Mouse (Mus musculus) embryonic facial prominence, embryonic 15.5 days (tissue): ENCODE data around the gene Fam71e1. TPM values are rescaled to one million over a fixed set of nuclear protein-coding genes. Genes with fewer than 3 reads are reported as not detected.

Experiments
- ATAC-seq: fragments of 200-750 bp; cut with Nextera tagmentation; 2 replicates; pipeline ENCODE4 v1.8.0; 2017; ENCODE audit warnings: low read depth, moderate TSS enrichment; ENCODE audit not compliant: insufficient number of reproducible peaks, low FRiP score, low TSS enrichment
- H3K27ac ChIP-seq: fragments of 300-500 bp; sonication (generic); replicated peaks from 2 replicates; pipeline ENCODE4 v1.5.1; 2015; ENCODE audit warnings: mild to moderate bottlenecking, inconsistent platforms
- H3K27me3 ChIP-seq: fragments of 300-500 bp; sonication (generic); 2 replicates; pipeline ENCODE4 v1.6.1; 2015; ENCODE audit warnings: inconsistent platforms
- H3K36me3 ChIP-seq: fragments of 300-500 bp; sonication (generic); 2 replicates; pipeline ENCODE4 v1.6.1; 2015; ENCODE audit warnings: mild to moderate bottlenecking, inconsistent platforms
- H3K4me1 ChIP-seq: fragments of 300-500 bp; sonication (generic); 2 replicates; pipeline ENCODE4 v1.6.1; 2015; ENCODE audit warnings: inconsistent platforms
- H3K4me2 ChIP-seq: fragments of 300-500 bp; sonication (generic); replicated peaks from 2 replicates; pipeline ENCODE4 v1.6.1; 2015; ENCODE audit warnings: mild to moderate bottlenecking, inconsistent platforms
- H3K4me3 ChIP-seq: fragments of 300-500 bp; sonication (generic); replicated peaks from 2 replicates; pipeline ENCODE4 v1.5.1; 2015; ENCODE audit warnings: mild to moderate bottlenecking, inconsistent platforms
- H3K9ac ChIP-seq: fragments of 300-500 bp; sonication (generic); 2 replicates; pipeline ENCODE4 v1.6.1; 2015; ENCODE audit warnings: inconsistent platforms
- H3K9me3 ChIP-seq: fragments of 300-500 bp; sonication (generic); replicated peaks from 2 replicates; pipeline ENCODE4 v1.6.1; 2016; ENCODE audit warnings: inconsistent platforms
- WGBS: fragments of 180-500 bp; shearing (Covaris S2); methylation state at CpG from one replicate; pipeline ENCODE4 v1.1.7; 2015; 5-methylcytosine and 5-hydroxymethylcytosine counted together
- polyA plus RNA-seq: library from polyadenylated mRNA; unstranded; fragments of >200 nt; fragmentation: Nextera tagmentation; extraction: Ambion mirVana; gene quantifications from 2 replicates; pipeline ENCODE4 v1.2.1, GENCODE M21; 2015

The Fam71e1 gene
- polyA plus RNA-seq, 1 experiment from 2014 or later = 14.7 TPM

GRCm38 (mm10) chr7:44531207-44531606 is 34.8 kb downstream of the Fam71e1 start:
- 58% methylated on average over 5 of the region's 5 CpGs for WGBS
- no peak overlapping the region for H3K9ac ChIP-seq

GRCm38 (mm10) chr7:44531946-44532732 is 35.8 kb downstream of the Fam71e1 start, which contains the start of gene Spib:
Gene Spib (minus strand): TSS chr7:44532071.
- no peak within 1 kb of the TSS for H3K4me3 ChIP-seq
- no peak within 1 kb of the TSS for H3K27ac ChIP-seq
- no peaks in the 10 kb centered on the region for H3K9me3 ChIP-seq
- WGBS = 70% methylated on average over 4 of the region's 4 CpGs
- H3K27me3 ChIP-seq = peaks cover 16% of the 10 kb centered on the region
- peaks cover 40% of the 10 kb centered on the region for H3K36me3 ChIP-seq
- H3K4me2 ChIP-seq = no peak within 1 kb of the TSS
- no peak within 1 kb of the TSS for H3K9ac ChIP-seq
- peaks cover 17% of the 10 kb centered on the region; the same call in 1 of the 2 replicates for H3K4me1 ChIP-seq
- no peak for ATAC-seq

More at GRCm38 (mm10) chr7:44531207-44531606, 34.8 kb downstream of the Fam71e1 start:
- no peaks in the 10 kb centered on the region for H3K9me3 ChIP-seq
- peaks cover 31% of the 10 kb centered on the region for H3K36me3 ChIP-seq
- no peak overlapping the region for H3K27ac ChIP-seq
- ATAC-seq = no peak
- H3K4me1 ChIP-seq = peaks cover 17% of the 10 kb centered on the region; the same call in 1 of the 2 replicates
- no peak overlapping the region for H3K4me2 ChIP-seq
- peaks cover 18% of the 10 kb centered on the region for H3K27me3 ChIP-seq
- H3K4me3 ChIP-seq = no peak overlapping the region

- WGBS = 78% methylated on average over 29 of the region's 29 CpGs
- Histone ChIP-seq H3K27ac (no peak overlapping the region), H3K36me3 (peaks cover 50% of the 10 kb centered on the region), H3K27me3 (peaks cover 14% of the 10 kb centered on the region), H3K4me1 (peaks cover 12% of the 10 kb centered on the region; the same call in 1 of the 2 replicates), H3K9ac (no peak overlapping the region), H3K4me2 (no peak overlapping the region), H3K4me3 (no peak overlapping the region), H3K9me3 (no peaks in the 10 kb centered on the region)
- ATAC-seq = no peak
Observed at GRCm38 (mm10) chr7:44532918-44533745, 36.8 kb downstream of the Fam71e1 start.

- Histone ChIP-seq H3K36me3 (peaks cover 56% of the 10 kb centered on the region), H3K9me3 (no peaks in the 10 kb centered on the region), H3K4me2 (no peak overlapping the region)
Observed at GRCm38 (mm10) chr7:44533746-44534045, 37.3 kb downstream of the Fam71e1 start.

DNA sequence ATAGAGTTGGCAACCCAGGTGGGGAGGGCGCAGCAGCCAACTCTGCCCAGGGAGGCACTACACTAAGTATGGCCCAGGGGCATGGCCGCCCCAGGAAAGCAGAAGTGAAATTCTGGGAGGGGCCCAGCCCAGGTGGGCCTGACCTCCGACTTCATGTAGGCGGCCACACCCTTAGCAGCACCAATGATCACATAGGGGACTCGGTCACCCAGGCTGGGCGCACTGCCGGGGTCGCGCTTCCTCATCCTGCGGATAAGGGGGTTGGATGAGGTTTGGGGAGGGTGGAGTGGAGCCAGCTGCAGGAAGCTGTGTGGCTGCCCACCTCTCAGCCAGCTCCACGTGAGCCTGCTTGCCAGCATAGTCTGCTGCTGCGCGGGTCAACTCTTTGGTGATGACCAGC is 37.9 kb downstream of the Fam71e1 start:
- Histone ChIP-seq H3K27me3 (peaks cover 6% of the 10 kb centered on the region), H3K36me3 (peaks cover 61% of the 10 kb centered on the region), H3K9ac (no peak overlapping the region), H3K4me1 (peaks cover 9% of the 10 kb centered on the region; the same call in 1 of the 2 replicates), H3K4me2 (no peak overlapping the region), H3K4me3 (no peak overlapping the region), H3K27ac (no peak overlapping the region), H3K9me3 (no peaks in the 10 kb centered on the region)
- ATAC-seq = no peak
- WGBS = 86% methylated on average over 13 of the region's 13 CpGs

More at GRCm38 (mm10) chr7:44533746-44534045, 37.3 kb downstream of the Fam71e1 start:
- Histone ChIP-seq H3K9ac (no peak overlapping the region), H3K4me1 (peaks cover 9% of the 10 kb centered on the region; the same call in 1 of the 2 replicates), H3K4me3 (no peak overlapping the region), H3K27ac (no peak overlapping the region), H3K27me3 (peaks cover 12% of the 10 kb centered on the region)
- no peak for ATAC-seq
- WGBS = 76% methylated on average over 12 of the region's 12 CpGs

DNA sequence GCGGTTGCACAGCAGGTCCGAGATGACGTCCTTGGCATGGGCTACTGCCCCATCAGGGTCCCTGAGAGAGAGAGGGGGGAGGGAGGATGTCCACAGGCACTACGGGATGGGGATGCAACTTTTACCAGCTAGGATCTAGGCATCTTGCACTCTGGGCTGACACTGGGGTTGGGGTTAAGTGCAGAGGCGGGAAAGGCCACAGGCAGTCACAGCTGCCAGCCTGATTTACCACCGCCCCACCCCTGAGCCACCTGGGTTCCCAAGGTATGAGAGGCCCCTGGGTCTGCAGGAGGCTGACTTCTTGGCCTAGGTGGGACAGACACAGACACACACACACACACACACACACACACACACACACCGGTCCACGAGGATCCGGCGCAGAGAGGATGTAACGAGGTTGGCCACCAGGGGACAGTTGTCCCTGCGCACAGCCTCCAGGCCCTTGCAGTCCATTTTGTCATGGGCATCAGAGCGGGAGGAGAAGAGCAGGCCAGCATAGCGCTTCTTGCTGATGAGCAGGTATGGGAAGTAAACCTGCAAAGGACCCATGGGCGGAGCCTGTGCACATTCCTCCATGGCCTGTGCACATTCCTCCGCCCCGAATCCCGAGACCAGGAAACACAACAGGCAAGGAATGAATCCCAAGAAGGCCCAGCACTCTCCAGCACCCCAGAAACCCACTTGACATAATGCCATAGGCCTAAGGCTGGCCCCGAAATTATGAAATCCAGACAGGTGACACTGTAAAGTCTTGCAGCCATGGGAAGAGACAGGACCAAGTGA is 38.5 kb downstream of the Fam71e1 start:
- H3K4me1 ChIP-seq = peaks cover 9% of the 10 kb centered on the region; the same call in 1 of the 2 replicates
- ATAC-seq = no peak
- H3K4me3 ChIP-seq = no peak overlapping the region
- no peak overlapping the region for H3K27ac ChIP-seq
- no peak overlapping the region for H3K9ac ChIP-seq
- 82% methylated on average over 19 of the region's 19 CpGs for WGBS
- H3K4me2 ChIP-seq = no peak overlapping the region
- H3K27me3 ChIP-seq = peaks cover under 1% of the 10 kb centered on the region; the same call in 1 of the 2 replicates
- H3K36me3 ChIP-seq = peaks cover 67% of the 10 kb centered on the region
- H3K9me3 ChIP-seq = no peaks in the 10 kb centered on the region

- H3K27ac ChIP-seq = no peak overlapping the region
- no peak overlapping the region for H3K4me3 ChIP-seq
- no peak overlapping the region for H3K4me2 ChIP-seq
- whole genome bisulfite sequencing = 92% methylated on average over 27 of the region's 27 CpGs
- no peak overlapping the region for H3K9ac ChIP-seq
- no peak for ATAC-seq
- no peaks in the 10 kb centered on the region for H3K27me3 ChIP-seq
- no peaks in the 10 kb centered on the region for H3K9me3 ChIP-seq
- H3K36me3 ChIP-seq = peaks cover 77% of the 10 kb centered on the region
- peaks cover 9% of the 10 kb centered on the region; the same call in 1 of the 2 replicates for H3K4me1 ChIP-seq
Observed at GRCm38 (mm10) chr7:44535657-44536589, 39.5 kb downstream of the Fam71e1 start.

DNA sequence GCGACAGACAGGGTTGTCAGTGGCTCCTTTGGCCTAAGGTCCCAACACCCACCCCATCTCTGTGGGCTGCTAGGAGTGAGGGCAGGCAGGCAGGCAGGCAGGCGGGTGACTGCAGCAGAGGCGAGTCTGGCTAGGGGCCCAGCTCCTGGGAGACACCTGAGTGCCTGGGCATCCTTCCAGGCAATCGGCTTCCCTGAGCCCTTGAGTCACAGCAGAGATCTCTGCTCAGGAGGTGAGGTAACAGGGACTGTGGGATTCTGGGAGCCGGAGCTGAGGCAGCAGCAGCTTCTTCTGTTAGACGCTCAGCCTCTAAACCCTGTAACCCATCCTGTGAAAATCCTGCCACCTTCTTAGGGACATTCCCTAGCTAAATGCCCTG is 40.2 kb downstream of the Fam71e1 start:
- 84% methylated on average over 6 of the region's 6 CpGs for WGBS
- H3K4me1 ChIP-seq = peaks cover 9% of the 10 kb centered on the region; the same call in 1 of the 2 replicates
- no peak for ATAC-seq
- H3K36me3 ChIP-seq = peaks cover 84% of the 10 kb centered on the region
- no peak overlapping the region for H3K9ac ChIP-seq
- no peak overlapping the region for H3K4me2 ChIP-seq
- H3K27ac ChIP-seq = no peak overlapping the region
- H3K27me3 ChIP-seq = no peaks in the 10 kb centered on the region
- no peak overlapping the region for H3K4me3 ChIP-seq
- no peaks in the 10 kb centered on the region for H3K9me3 ChIP-seq

DNA sequence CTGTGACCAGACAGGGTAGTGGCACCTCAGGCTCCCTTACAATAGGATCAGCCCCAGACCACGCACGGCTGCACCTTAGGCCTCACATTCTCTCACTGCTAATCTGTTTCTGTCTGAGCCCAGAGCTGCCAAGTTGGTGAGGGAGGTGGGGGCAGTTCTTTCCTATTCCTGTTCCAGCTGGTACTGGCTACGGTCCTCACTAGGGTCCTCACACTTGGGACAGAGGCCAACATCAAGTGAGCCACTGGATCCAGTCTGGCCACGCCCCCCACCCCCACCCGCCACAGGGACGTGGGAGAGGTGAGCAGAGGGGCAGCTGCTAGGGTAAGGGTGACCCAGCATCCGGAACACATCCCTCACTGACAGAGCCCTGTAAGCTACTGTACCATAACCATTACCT is 40.6 kb downstream of the Fam71e1 start:
- ATAC-seq = no peak
- H3K9me3 ChIP-seq = no peaks in the 10 kb centered on the region
- no peak overlapping the region for H3K4me3 ChIP-seq
- H3K4me2 ChIP-seq = no peak overlapping the region
- H3K27ac ChIP-seq = no peak overlapping the region
- whole genome bisulfite sequencing = 82% methylated on average over 7 of the region's 7 CpGs
- peaks cover 88% of the 10 kb centered on the region for H3K36me3 ChIP-seq
- H3K9ac ChIP-seq = no peak overlapping the region
- H3K27me3 ChIP-seq = no peaks in the 10 kb centered on the region
- peaks cover 5% of the 10 kb centered on the region; the same call in 1 of the 2 replicates for H3K4me1 ChIP-seq

DNA sequence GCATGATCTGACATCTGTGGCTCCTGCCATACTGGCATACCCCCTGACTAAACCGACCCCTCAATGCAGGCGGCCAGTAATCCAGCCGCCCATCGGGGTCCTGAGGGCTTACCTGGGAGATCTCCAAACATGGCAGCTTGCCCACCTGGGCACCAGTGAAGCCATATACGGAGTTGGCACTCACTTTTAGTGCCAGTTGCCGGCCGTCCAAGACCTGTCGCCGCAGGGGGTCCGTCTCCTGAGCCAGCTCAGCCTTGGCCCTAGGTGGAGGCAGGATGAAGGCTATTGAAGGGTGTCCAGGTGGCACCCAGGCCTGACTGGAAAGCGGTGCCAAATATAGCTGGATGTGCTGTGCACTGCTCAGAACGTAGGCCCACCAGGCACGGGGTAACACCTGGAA is 41.1 kb downstream of the Fam71e1 start:
- Histone ChIP-seq H3K36me3 (peaks cover 93% of the 10 kb centered on the region), H3K27ac (no peak overlapping the region), H3K27me3 (no peaks in the 10 kb centered on the region), H3K4me3 (no peak overlapping the region), H3K9me3 (no peaks in the 10 kb centered on the region), H3K4me1 (0 out of 2 replicates have a peak, but pooled peaks cover 5% of the 10 kb centered on the region), H3K4me2 (no peak overlapping the region), H3K9ac (no peak overlapping the region)
- 91% methylated on average over 13 of the region's 13 CpGs for WGBS
- no peak for ATAC-seq
